Mouse (Mus musculus) CD4-positive, CD25-positive, alpha-beta regulatory T cell, adult 2 months (primary cell): ENCODE data around the gene Erc1.

Source experiments
- DNase-seq: peaks from one replicate; pipeline ENCODE4 v3.0.0-alpha.2; 2012; ENCODE audit warnings: low read depth, low spot score

Gene Erc1

GRCm38 (mm10) chr6:119595440-119595839 is 252.5 kb downstream of the Erc1 start:
- no peak for DNase-seq

- DNase-seq, result no peak
These were observed 257.1 kb downstream of the Erc1 start for GRCm38 (mm10) chr6:119590872-119591271.

GRCm38 (mm10) chr6:119587897-119588296 is 260.1 kb downstream of the Erc1 start:
- DNase-seq, result no peak

- DNase-seq, result no peak
These were observed 260.5 kb downstream of the Erc1 start for GRCm38 (mm10) chr6:119587454-119587853.

DNA sequence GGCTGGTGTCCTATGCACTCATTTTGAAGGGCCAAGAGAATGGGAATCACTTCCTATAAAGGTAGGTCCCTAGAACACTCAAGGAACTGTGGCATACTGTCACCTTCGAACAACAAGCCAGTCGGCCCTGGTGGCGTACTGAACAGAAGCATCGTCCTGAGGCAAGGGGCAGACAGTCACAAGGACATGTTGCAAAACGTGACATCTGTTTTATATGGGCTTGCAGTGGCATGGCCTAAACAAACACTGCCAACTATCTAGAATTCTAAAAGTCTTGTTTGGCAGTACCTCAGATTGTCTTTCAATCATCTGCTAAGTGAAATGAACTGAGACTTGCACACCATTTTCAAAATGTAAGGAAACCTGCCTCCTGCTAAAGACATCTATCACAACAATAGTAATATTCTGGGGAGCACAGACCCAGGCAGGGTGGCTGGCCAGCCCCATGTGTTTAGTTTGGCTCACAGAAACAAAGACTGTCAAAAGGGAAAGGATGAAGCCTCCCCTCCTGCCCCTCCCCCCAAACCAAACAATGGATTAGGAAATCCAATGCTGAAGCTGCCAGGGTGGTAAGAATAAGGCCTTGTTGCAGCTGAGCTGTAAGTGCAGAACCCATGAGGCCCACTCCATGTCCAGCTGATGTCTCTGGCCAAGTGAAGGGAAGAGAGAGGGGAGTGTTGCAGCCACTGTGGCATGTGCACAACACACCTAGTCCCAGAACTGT is 262.2 kb downstream of the Erc1 start:
- no peak for DNase-seq

GRCm38 (mm10) chr6:119584061-119584460 is 263.9 kb downstream of the Erc1 start:
- DNase-seq, result no peak

DNA sequence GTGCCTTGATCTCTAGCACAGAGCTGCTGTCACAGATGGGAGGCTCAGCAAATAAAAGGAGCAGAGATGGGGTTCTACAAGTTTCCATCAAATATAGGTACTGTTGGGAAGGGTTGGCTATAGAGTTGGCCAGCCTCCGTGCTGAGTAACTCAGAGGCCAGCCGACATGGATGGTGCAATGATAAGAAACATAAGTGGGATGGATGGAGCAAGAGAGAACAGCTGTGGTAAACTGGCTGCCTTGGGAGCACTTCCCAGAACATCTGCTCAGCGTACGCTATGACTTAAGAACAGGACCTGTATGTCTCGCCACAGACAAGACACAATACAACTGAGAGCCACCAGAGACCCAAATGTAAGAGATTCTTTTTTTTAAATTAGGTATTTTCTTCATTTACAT is 264.8 kb downstream of the Erc1 start:
- DNase-seq, result no peak

- no peak for DNase-seq
These were observed 271.3 kb downstream of the Erc1 start for GRCm38 (mm10) chr6:119576706-119577105.

DNA sequence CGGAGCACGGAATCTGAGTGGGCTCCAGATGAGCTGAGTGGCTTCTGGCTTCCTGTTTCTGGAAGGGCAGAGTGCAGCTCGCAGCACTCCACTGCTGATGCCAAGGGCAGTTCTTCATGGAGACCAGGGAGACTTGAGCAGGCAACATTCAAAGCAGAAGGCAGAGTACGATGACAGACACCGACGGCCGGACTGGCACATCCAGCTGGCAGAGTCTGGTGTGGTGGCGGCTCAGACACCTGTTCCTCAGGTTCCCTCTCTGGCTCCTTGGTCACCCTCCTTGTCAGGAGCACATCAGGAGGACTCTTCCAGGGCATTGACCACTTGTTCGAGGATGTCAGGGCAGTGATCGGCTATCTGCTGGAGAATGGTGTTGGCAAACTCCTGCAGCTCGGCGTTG is 272.6 kb downstream of the Erc1 start:
- no peak for DNase-seq

GRCm38 (mm10) chr6:119572296-119572695 is 275.7 kb downstream of the Erc1 start:
- no peak for DNase-seq

- DNase-seq, result no peak
These were observed 277.2 kb downstream of the Erc1 start for GRCm38 (mm10) chr6:119570797-119571196.

DNA sequence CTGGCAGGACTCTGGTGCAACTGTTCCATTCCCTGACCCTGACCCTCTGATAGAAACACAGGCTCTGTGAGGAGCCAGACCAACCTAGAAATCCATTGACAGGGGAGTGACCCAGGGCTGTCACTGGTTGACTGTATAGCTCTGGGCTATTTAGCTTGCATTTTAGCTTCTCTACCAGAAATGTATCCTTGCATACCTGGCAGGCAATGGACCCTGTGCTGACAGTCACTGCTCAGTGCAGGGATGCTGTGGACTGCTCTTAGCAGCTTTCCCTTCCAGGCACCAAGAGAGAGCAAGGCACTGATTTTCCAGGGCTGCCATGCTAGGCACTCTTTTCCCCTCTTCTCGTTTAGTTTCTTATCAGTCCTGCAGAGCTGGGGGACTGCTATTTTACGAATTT is 279.6 kb downstream of the Erc1 start:
- DNase-seq, result no peak

DNA sequence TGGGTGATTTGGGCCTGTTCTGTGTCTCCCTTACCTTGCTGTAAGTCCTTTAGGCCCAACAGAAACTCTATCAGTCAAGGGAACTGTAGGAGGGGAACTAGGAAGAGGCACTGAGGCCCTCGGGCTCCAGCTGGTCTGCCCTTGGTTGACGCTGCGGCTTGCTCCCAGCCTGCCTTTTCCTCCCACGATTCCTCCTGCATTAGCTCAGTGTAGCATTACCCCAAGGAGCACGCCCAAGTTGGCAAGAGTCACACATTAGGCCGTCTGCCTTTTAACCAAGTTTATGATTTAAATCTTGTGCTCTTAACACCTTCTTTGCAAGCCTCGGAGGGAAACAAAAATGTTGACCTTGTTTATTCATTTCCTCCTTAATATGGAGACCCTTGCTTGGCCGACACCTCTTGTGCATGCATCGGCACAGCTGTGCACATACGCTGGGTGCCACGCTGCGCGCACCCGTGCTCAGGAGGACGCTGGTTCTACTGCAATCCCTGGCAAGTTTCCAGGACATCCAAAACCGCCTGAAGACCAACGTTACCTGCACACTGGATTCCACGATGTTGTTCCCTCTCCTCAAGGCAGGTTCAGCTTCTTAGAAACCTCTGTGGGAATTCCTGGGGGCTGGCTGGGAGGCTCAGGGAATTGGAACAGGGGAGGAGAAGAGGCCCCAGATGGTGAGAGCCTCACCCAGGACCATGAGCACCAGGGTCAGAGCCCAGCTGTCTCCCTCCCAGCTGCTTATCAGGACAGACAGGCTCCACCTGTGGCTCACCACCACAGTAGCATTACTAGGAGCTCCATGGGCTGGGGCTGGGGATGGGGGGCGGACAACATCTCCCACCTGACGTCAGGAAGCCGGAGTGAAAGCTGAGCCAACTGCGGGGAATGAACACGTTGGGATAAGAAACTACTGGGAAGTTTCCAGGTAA is 282.3 kb downstream of the Erc1 start:
- no peak for DNase-seq

DNA sequence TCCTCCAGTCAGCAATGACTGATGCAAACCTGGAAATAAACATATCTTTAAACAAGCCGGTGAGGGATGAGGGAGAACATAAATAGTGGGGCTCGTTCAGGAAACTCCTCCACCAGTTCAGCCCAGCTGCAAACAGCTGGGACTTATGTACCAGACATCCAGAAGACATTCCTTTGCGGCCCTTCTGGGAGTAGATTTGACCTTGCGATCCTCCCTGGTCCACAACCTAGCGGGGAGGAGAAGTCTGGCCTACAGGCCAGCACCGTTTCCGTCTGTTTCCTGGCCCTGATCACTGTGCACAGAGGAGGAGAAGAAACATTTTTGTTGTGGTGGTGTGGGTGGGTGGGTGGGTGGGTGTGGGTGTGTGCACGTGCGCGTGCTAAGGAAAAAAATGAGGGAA is 285.4 kb downstream of the Erc1 start:
- no peak for DNase-seq

DNA sequence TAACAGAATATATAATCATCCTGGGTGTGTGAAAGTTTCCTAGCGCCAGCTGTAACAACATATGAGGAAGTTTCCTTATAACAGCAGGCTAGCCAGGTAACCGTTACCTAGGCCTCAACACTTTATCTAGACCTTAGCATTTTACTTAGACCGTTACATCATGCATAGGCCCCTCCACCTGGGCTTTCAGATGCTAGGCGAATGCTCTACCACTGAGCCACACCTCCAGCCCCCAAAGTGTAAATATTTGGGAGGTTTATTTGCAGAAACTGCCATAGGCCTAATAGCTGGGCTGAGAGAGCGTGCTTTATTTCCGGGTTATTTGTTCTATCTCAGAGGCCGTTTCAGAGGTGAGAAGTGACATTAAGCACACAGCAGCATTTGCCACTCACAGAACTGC is 289.1 kb downstream of the Erc1 start:
- no peak for DNase-seq

DNA sequence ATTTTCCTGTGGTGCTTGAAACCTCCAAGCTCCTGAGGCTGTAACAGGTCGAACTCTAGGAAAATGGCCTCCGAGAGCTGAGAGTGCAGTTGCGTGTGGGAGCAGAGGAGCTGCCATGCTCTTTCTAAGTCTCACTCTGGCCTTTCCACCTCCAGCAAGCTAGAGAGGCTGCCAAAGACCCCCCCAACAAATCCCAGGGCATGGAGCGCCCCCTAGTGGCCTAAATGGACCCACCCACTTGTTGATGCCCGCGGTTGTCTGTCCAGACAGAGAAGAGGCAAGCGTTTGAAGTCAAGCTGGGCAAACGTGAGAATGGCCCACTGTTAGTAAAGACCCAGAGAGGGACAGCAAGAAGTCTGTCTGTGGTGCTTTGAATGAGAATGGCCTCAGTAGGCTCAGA is 293.5 kb downstream of the Erc1 start:
- DNase-seq, result peak; percentile 32

DNA sequence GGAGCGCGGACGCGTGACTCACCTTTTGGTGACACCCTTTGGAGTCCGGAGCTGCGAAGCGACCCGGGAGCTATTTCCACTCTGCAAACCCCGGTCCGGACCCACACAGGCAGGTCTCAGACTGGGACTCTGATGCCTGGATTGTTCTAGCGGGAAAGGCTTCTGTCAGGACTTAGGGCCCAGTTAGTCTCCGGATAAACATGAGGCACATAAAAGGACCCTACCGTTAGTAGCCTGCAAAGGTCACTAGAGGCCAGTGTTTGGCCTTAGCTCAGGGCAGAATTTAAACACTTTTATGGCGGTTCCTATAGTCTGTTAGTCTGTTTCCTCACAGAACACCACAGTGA is 303.5 kb downstream of the Erc1 start:
- no peak for DNase-seq

DNA sequence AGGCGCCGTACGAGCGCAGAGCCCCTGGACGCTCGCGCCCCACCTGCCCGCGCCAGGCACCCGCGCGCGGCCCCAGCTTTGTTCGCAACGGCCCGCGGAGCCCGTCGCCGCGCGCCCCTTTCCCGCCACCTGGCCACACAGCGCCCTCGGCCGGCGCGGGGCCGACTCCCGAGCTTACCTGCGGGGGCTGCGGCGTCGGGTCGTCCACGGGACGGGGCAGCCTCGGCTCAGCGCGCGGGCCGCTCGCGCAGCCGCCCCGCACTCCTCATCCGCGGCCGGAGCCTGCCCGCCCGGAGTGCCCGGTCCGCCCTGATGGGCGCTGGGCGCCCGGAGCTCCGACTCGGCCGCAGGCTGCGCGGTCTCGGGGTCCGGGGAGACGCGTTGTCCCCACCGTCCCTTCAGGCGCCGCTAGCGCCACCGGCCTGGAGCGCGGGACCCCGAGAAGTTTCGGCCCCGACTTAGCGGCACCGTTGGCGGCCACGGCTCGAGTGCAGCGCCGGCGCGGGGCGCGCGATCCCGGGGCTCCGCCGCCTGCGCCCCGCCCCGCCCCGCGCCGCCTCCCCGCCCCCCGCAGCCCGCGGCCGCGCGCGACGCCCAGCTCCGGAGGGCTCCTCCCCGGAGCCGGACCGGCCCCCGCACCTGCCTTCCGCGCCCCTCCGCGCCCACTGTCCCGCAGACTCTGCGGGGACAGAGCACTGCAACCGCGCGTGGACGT is 304.0 kb downstream of the Erc1 start, which contains the start of gene Wnt5b:
Gene Wnt5b (minus strand): TSS at position 545 of the 715 bp plus-strand sequence.
- peak; percentile 25 for DNase-seq

DNA sequence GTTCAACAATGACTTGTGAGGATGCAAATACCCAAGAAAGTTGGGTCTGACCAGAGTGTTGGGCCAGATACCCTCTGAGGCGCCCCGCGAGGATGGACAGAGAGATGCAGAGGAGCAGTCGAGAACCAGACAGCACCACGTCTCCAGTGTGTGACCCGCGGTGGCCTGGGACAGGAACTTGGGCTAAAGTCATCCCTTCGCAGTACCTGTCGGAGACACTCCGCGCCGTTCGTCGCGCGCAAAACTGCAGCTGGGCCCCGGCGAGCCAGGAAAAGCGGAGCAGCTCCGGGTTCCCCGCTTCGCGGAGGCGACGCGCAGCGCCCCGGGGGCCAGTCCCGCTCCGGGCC is 304.5 kb downstream of the Erc1 start:
- no peak for DNase-seq

DNA sequence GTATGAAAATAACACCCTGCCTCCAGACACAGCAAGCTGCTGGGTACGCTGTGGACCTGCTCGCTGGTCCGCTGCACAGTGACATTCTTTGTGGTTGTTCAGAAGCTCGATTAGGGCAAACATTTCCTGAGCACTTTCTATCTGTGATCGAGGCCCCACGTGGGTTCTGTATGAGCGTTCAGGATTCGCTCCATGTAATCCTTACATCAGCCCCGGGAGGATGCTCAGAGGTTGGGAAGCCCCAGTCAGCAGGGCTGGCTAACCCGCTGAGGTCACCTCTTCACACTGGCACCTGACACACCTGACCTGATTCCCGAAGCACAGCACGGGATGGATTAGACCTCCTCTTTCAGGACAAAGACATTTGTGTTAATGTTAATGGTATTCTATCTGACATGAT is 312.1 kb downstream of the Erc1 start:
- DNase-seq, result no peak

DNA sequence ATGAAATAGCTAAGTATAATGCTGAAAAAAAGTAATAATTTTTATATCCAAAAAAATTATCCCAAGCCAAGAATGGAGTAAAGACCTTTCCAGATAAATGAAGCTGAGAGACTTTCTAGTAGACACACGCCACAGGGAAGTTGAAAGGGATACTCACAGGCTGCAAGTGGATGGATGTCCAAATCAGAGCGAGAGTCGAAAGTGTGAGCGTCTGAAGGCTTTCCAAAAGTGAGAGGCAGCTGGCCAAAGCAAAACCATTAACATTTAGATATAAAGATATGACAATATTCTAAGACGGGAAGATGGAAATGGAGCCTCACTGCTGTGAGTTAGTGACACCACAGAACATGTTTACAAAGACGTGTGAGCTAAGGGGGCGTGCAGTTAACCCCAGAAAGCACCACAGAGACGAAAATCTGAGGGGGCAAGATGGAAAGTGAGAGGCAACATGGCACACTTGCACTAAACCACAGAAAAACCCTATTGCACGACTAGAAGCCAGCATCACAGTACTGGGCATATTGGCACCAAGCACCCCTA is 314.7 kb downstream of the Erc1 start:
- DNase-seq, result no peak

DNA sequence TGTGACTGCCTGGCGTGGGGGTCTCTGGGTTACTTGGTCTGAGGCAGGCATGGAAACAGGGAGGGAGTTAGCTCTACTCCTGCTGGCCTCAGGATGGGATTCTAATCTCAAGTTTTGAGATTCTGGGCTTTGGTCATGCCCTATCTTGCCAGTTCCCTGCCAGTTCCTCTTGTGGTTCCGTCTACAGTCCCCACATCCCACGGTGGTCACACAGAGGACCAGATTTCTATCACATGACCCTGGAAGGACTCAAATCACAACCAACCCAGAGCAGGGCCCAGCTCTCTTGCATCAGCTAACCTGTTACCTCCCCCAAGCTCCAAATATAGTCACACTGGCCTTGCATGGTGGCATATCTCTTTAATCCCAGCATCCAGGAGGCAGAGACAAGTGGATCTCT is 318.3 kb downstream of the Erc1 start:
- no peak for DNase-seq
